Mouse (Mus musculus) MEL (cell line): ENCODE measurements around the gene Ripor2. TPM values are rescaled to one million over a fixed set of nuclear protein-coding genes. Genes with fewer than 3 reads are reported as not detected.

Experiments
- DNase-seq: peaks from one replicate; pipeline ENCODE4 v3.0.0; 2011; ENCODE audit warnings: low read depth, low spot score
- H3K27ac ChIP-seq: 2 replicates; pipeline ENCODE4 v1.5.1; 2012; ENCODE audit warnings: low read depth, mild to moderate bottlenecking, control low read depth, low read length, moderate library complexity; ENCODE audit not compliant: control insufficient read depth
- H3K27me3 ChIP-seq, 2 experiments: fragments of 150-350 bp in 1 of 2; sonication (generic) in 1 of 2; 2 replicates each; pipeline ENCODE4 v1.6.1; 2012; ENCODE audit warnings: low read length in 2 of 2, mild to moderate bottlenecking in 2 of 2, improper control_type of control experiment in 1 of 2, moderate library complexity in 1 of 2; ENCODE audit not compliant: insufficient read depth in 2 of 2, control insufficient read depth in 1 of 2
- H3K36me3 ChIP-seq, 2 experiments: 2 replicates each; pipeline ENCODE4 v1.6.1; 2012 to 2014; ENCODE audit warnings: low read length in 2 of 2, improper control_type of control experiment in 1 of 2, inconsistent platforms in 1 of 2, mild to moderate bottlenecking in 1 of 2; ENCODE audit not compliant: insufficient read depth in 2 of 2, control insufficient read depth in 1 of 2
- H3K4me1 ChIP-seq, 2 experiments: fragments of 150-350 bp in 1 of 2; sonication (generic) in 1 of 2; 2 replicates each; pipeline ENCODE4 v1.6.1; 2012; ENCODE audit warnings: low read length in 2 of 2, improper control_type of control experiment in 1 of 2, mild to moderate bottlenecking in 1 of 2; ENCODE audit not compliant: insufficient read depth in 2 of 2, control insufficient read depth in 1 of 2
- H3K4me3 ChIP-seq, 2 experiments: fragments of 150-350 bp in 1 of 2; sonication (generic) in 1 of 2; 2 replicates each; pipeline ENCODE4 v1.5.1; 2012; ENCODE audit warnings: low read depth in 2 of 2, low read length in 2 of 2, mild to moderate bottlenecking in 2 of 2, moderate library complexity in 2 of 2, control low read depth in 1 of 2, improper control_type of control experiment in 1 of 2; ENCODE audit not compliant: control insufficient read depth in 1 of 2, insufficient read depth in 1 of 2
- H3K79me2 ChIP-seq: 2 replicates; pipeline ENCODE4 v1.6.1; 2012; ENCODE audit warnings: mild to moderate bottlenecking, low read length, moderate library complexity; ENCODE audit not compliant: control insufficient read depth, poor library complexity, insufficient read depth
- H3K9ac ChIP-seq: 2 replicates; pipeline ENCODE4 v1.6.1; 2012; ENCODE audit warnings: low read depth, mild to moderate bottlenecking, control low read depth, low read length, moderate library complexity; ENCODE audit not compliant: control insufficient read depth, poor library complexity, severe bottlenecking
- H3K9me3 ChIP-seq: fragments of 150-350 bp; sonication (generic); replicated peaks from 2 replicates; pipeline ENCODE4 v1.6.1; 2012; ENCODE audit warnings: mild to moderate bottlenecking, low read length, improper control_type of control experiment, moderate library complexity; ENCODE audit not compliant: insufficient read depth
- CHD1 ChIP-seq: IDR thresholded peaks from 2 replicates; pipeline ENCODE4 v1.6.1; 2012; ENCODE audit warnings: low read depth, mild to moderate bottlenecking, inconsistent platforms, low read length, improper control_type of control experiment
- CTCF ChIP-seq, 3 experiments: IDR thresholded peaks in 2 of 3; conservative IDR thresholded peaks in 1 of 3; 2 replicates each; pipeline ENCODE4 v1.5.1; 2011 to 2012; ENCODE audit warnings: low read length in 3 of 3, low read depth in 2 of 3, mild to moderate bottlenecking in 2 of 3, improper control_type of control experiment in 1 of 3, inconsistent platforms in 1 of 3, mixed read lengths in 1 of 3, moderate library complexity in 1 of 3; ENCODE audit not compliant: control insufficient read depth in 1 of 3, insufficient read depth in 1 of 3, poor library complexity in 1 of 3, severe bottlenecking in 1 of 3
- ELF1 ChIP-seq: IDR thresholded peaks from 2 replicates; pipeline ENCODE4 v1.6.1; 2014; ENCODE audit warnings: low read depth, mild to moderate bottlenecking, inconsistent platforms, low read length, improper control_type of control experiment, moderate library complexity
- EP300 ChIP-seq, 2 experiments: IDR thresholded peaks; 2 replicates each; pipeline ENCODE4 v1.6.1; 2011; ENCODE audit warnings: improper control_type of control experiment in 2 of 2, low read length in 2 of 2, low read depth in 1 of 2, mild to moderate bottlenecking in 1 of 2
- KAT2A ChIP-seq: conservative IDR thresholded peaks from 2 replicates; pipeline ENCODE4 v1.6.1; 2012; ENCODE audit warnings: low read depth, low read length, improper control_type of control experiment, inconsistent platforms
- MAFK ChIP-seq: IDR thresholded peaks from 2 replicates; pipeline ENCODE4 v1.6.1; 2011; ENCODE audit warnings: low read depth, mild to moderate bottlenecking, low read length, improper control_type of control experiment, borderline replicate concordance
- MAZ ChIP-seq: IDR thresholded peaks from 2 replicates; pipeline ENCODE4 v1.6.1; 2012; ENCODE audit warnings: low read depth, mild to moderate bottlenecking, inconsistent platforms, low read length, improper control_type of control experiment
- MEF2A ChIP-seq: IDR thresholded peaks from 2 replicates; pipeline ENCODE4 v1.6.1; 2014; ENCODE audit warnings: low read depth, mild to moderate bottlenecking, inconsistent platforms, low read length, improper control_type of control experiment; ENCODE audit not compliant: poor library complexity, insufficient replicate concordance, severe bottlenecking; ENCODE audit errors: extremely low read depth
- MXI1 ChIP-seq: IDR thresholded peaks from 2 replicates; pipeline ENCODE4 v1.6.1; 2011; ENCODE audit warnings: mild to moderate bottlenecking, low read depth, low read length, improper control_type of control experiment
- MYB ChIP-seq: IDR thresholded peaks from 2 replicates; pipeline ENCODE4 v1.6.1; 2011; ENCODE audit warnings: mild to moderate bottlenecking, low read depth, low read length, improper control_type of control experiment
- MYC ChIP-seq: IDR thresholded peaks from 2 replicates; pipeline ENCODE4 v1.6.1; 2011; ENCODE audit warnings: low read depth, mild to moderate bottlenecking, low read length, improper control_type of control experiment, moderate library complexity
- NELFE ChIP-seq: IDR thresholded peaks from 2 replicates; pipeline ENCODE4 v1.6.1; 2011; ENCODE audit warnings: low read depth, low read length, improper control_type of control experiment
- POLR2A ChIP-seq, 2 experiments: IDR thresholded peaks; 2 replicates each; pipeline ENCODE4 v1.6.1; 2011 to 2012; ENCODE audit warnings: low read length in 2 of 2, mild to moderate bottlenecking in 2 of 2, control low read depth in 1 of 2, improper control_type of control experiment in 1 of 2, low read depth in 1 of 2, moderate library complexity in 1 of 2; ENCODE audit not compliant: control insufficient read depth in 1 of 2, insufficient read depth in 1 of 2, poor library complexity in 1 of 2
- POLR2AphosphoS5 ChIP-seq: IDR thresholded peaks from 2 replicates; pipeline ENCODE4 v1.6.1; 2012; ENCODE audit warnings: low read depth, borderline replicate concordance, mild to moderate bottlenecking, inconsistent platforms, low read length, moderate library complexity, mixed read lengths
- RAD21 ChIP-seq: IDR thresholded peaks from 2 replicates; pipeline ENCODE4 v1.6.1; 2011; ENCODE audit warnings: mild to moderate bottlenecking, low read depth, low read length, improper control_type of control experiment
- SMC3 ChIP-seq: IDR thresholded peaks from 2 replicates; pipeline ENCODE4 v1.6.1; 2011; ENCODE audit warnings: low read depth, low read length, improper control_type of control experiment
- TAL1 ChIP-seq: IDR thresholded peaks from 2 replicates; pipeline ENCODE4 v1.6.1; 2012; ENCODE audit warnings: mild to moderate bottlenecking, inconsistent platforms, low read length, moderate library complexity, mixed read lengths
- TBP ChIP-seq: IDR thresholded peaks from 2 replicates; pipeline ENCODE4 v1.8.0; 2011; ENCODE audit warnings: low read depth, low read length, improper control_type of control experiment
- TCF12 ChIP-seq: IDR thresholded peaks from 2 replicates; pipeline ENCODE4 v1.6.1; 2014; ENCODE audit warnings: low read depth, mild to moderate bottlenecking, inconsistent platforms, low read length, improper control_type of control experiment, moderate library complexity
- UBTF ChIP-seq: IDR thresholded peaks from 2 replicates; pipeline ENCODE4 v1.6.1; 2012; ENCODE audit warnings: low read depth, mild to moderate bottlenecking, inconsistent platforms, low read length, improper control_type of control experiment, moderate library complexity, borderline replicate concordance; ENCODE audit not compliant: insufficient read depth
- ZKSCAN1 ChIP-seq: IDR thresholded peaks from 2 replicates; pipeline ENCODE4 v1.6.1; 2012; ENCODE audit warnings: low read depth, mild to moderate bottlenecking, inconsistent platforms, low read length, improper control_type of control experiment, moderate library complexity
- ZMIZ1 ChIP-seq: IDR thresholded peaks from 2 replicates; pipeline ENCODE4 v1.6.1; 2012; ENCODE audit warnings: low read depth, mild to moderate bottlenecking, inconsistent platforms, low read length, improper control_type of control experiment, moderate library complexity
- polyA plus RNA-seq, 2 experiments: library from polyadenylated mRNA; stranded (reverse) in 1 of 2; unstranded in 1 of 2; fragments of >175 nt in 1 of 2; fragments of >200 nt in 1 of 2; gene quantifications; 2 replicates each; pipeline versions ENCODE4 v1.2.1 to v1.2.4; 2012; ENCODE audit warnings: low replicate concordance in 2 of 2, low read depth in 1 of 2; ENCODE audit not compliant: insufficient read length in 2 of 2, insufficient read depth in 1 of 2, missing spikeins in 1 of 2
- total RNA-seq: library from RNA; depleted of rRNA; stranded (reverse); fragments of 300-350 nt; gene quantifications from 2 replicates; pipeline ENCODE4 v1.2.3, GENCODE M21; 2012

Ripor2 gene
- total and polyA plus RNA-seq, 3 experiments = 13.5 to 18.5 TPM; not detected in 1

- H3K4me3 ChIP-seq = no peak overlapping the region
- H3K4me1 ChIP-seq = peaks cover 10 to 21% of the 10 kb centered on the region in 2 experiments
- DNase-seq = no peak
- no peaks in the 10 kb centered on the region for H3K27me3 ChIP-seq
- H3K9ac ChIP-seq = no peak overlapping the region
- no peaks in the 10 kb centered on the region for H3K79me2 ChIP-seq
- H3K9me3 ChIP-seq = no peaks in the 10 kb centered on the region
- peaks cover 3 to 15% of the 10 kb centered on the region in 2 experiments for H3K36me3 ChIP-seq
- no peak overlapping the region for H3K27ac ChIP-seq
- TF ChIP-seq SMC3 (no peak), POLR2A (IDR thresholded peaks at IDR 0.05; ENCODE audit: control insufficient read depth in 1 of 2, insufficient read depth in 1 of 2, low read depth in 1 of 2, low read length in 2 of 2, poor library complexity in 1 of 2) (no peak), NELFE (no peak), UBTF (no peak), MAFK (no peak), CTCF (IDR thresholded peaks at IDR 0.05 in 2 of 3, conservative IDR thresholded peaks at IDR 0.05 in 1 of 3; ENCODE audit: control insufficient read depth in 1 of 3, insufficient read depth in 1 of 3, low read depth in 2 of 3, low read length in 3 of 3, poor library complexity in 1 of 3, severe bottlenecking in 1 of 3) (no peak), EP300 (IDR thresholded peaks at IDR 0.05; ENCODE audit: low read depth in 1 of 2, low read length in 2 of 2) (no peak), TBP (no peak), ELF1 (no peak), ZKSCAN1 (no peak), KAT2A (no peak), TAL1 (no peak), CHD1 (no peak), MYC (no peak), TCF12 (no peak), MXI1 (no peak), MAZ (no peak), MEF2A (no peak)
Observed at GRCm38 (mm10) chr13:24546801-24547459, 35.1 kb upstream of the Ripor2 start.

DNA sequence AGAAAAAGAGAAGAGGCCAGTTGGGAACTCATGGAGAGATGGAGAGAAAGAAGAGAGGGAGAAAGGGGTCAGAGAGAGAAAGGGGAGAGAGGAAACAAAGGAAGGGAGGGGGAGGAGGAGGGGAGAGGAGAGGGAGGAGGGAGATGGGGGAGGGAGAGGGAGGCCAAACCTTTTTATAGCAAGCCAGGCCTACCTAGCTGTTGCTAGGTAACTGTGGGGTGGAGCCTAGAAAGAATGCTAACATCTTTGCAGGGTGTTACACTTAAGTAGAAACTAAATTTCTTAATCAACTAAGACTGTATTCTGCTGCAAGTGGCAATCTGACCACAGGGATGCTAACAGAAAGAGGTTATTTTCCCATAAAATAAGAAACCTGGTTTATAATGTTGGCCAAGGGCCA, 33.1 kb upstream of the Ripor2 start:
- Histone ChIP-seq H3K27me3 (no peaks in the 10 kb centered on the region), H3K27ac (no peak overlapping the region), H3K4me1 (peaks cover 24 to 30% of the 10 kb centered on the region in 2 experiments), H3K79me2 (no peaks in the 10 kb centered on the region), H3K36me3 (peaks cover 3 to 20% of the 10 kb centered on the region in 2 experiments), H3K9ac (no peak overlapping the region), H3K4me3 (no peak overlapping the region), H3K9me3 (no peaks in the 10 kb centered on the region)
- DNase-seq = no peak
- no peak for TF ChIP-seq MYB
- no peak for TF ChIP-seq ZMIZ1
- no peak for TF ChIP-seq POLR2AphosphoS5
- no peak for TF ChIP-seq RAD21
